Mouse (Mus musculus) left cerebral cortex, adult 6 months (tissue): ENCODE measurements around the gene Otulinl. TPM values are rescaled to one million over a fixed set of nuclear protein-coding genes. Genes with fewer than 3 reads are reported as not detected.

Experiments used
- long read RNA-seq, 2 experiments: library from polyadenylated mRNA; unstranded; transcript quantifications; one replicate each; pipeline ENCODE4 v2.0.0; 2019 to 2020
- polyA plus RNA-seq: library from polyadenylated mRNA; unstranded; fragments of <200 nt; fragmentation: Nextera tagmentation; gene quantifications from 2 replicates; pipeline ENCODE4 v1.2.3, GENCODE M21; 2021

Gene Otulinl
- polyA plus RNA-seq = 22.4 and 35.5 TPM in 2 replicates
- long read RNA-seq, experiment 1, transcript Otulinl-202 (8 exons, 2,950 nt) = major isoform, 187 of 248 reads
- long read RNA-seq, experiment 1, transcript Otulinl-203 (9 exons, 3,043 nt) = minor isoform, 33 of 248 reads
- long read RNA-seq, experiment 1, partial matches to known transcripts = 5 of 248 reads
- long read RNA-seq, experiment 1, other reads (novel, unspliced or antisense) = 21 of 248 reads
- long read RNA-seq, experiment 2, transcript Otulinl-202 (8 exons, 2,950 nt) = major isoform, 34 of 51 reads
- long read RNA-seq, experiment 2, transcript Otulinl-203 (9 exons, 3,043 nt) = minor isoform, 5 of 51 reads
- long read RNA-seq, experiment 2, partial matches to known transcripts = 3 of 51 reads
- long read RNA-seq, experiment 2, other reads (novel, unspliced or antisense) = 8 of 51 reads

DNA sequence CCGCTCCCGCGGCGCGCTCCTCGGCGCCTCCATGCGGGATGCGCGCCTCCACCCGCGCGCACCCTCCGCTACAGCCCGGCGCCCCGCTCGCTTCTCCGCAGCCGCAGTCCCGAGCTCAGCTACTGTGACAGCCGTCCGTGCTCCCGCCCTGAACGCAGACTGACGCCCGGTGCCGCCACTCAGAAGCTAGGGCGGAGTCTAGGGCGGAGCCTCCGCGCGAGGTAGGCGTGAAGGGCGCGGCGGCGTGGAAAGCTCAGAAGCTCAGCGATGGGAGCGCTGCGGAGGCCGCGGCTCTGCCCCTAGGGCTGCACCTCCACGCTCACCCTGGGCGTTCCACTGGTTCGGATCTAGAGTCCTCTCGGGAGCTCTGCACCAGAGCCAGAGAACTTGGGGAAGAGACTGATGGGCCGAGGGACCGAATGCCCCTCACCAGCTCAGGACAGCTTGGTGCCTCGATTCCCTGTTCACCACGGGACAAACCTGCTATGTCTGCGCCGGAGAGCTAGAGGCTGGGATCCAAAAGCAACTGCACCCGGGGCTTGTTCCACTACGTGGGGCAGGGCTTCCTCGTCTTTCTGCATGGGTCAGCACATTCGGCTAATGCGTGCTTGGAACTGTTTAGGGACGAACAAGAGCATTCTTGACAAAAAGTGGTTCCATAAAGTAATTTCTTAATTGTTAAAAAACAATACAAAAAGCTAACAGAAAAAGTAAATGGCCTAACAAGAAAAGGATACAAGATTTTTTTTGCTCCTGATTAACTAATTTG is at the start of gene Otulinl:
TSS of gene Otulinl (minus strand) at position 161 of the 769 bp plus-strand sequence.

DNA sequence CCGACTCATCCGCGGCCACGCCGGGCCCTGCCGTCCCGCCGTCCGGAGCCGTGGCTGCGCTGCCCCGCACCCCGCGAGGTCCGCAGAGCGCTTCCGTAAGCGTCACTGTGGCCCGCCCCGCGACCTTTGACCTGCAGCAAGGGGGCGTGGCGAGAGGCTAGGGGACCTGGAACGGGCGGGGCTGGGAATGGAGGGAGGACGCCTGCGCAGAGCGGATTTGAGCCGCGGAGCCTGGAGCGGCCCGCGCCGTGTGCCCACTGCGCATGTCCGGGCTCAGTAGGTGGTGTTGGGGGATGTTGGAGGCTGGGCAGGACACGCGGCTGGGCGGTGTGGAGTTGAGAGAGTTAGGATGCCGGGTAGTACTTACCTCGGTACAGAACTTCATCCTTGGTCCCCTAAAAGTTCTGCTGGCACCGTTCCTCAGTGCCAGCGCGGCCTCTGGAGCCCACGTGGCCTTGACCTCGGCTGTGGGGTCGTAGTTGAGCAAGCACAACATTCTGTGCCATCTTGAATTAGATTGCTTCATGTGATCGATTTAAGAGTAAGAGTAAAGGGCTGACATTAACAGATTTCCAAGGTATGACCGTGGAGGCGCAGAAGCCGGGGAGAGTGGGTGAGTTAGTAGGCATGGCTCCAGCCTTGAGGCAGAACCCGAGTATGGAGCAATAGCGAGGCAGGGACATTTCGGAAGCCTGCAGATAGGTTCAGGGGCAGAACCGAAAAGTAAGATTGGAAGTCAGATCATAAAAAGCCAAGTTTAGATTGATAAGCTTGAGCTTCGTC is 50.6 kb downstream of the Otulinl start, which contains the start of gene Otulin:
TSS of gene Otulin (minus strand) at position 93 of the 783 bp plus-strand sequence.

Other genes with a start within 250 kb of the Otulinl start
- gene Ank, start 214.9 kb downstream of the Otulinl start, polyA plus RNA-seq = 41.9 and 84.3 TPM in 2 replicates
- gene Otulin, start 50.9 kb downstream of the Otulinl start, polyA plus RNA-seq = 5.0 and 8.1 TPM in 2 replicates